Mouse (Mus musculus) lung, adult 2 months (tissue): ENCODE results near the gene Asrgl1.

Experiments used
- CTCF ChIP-seq: fragments of 200-500 bp; IDR thresholded peaks from 2 replicates; pipeline ENCODE4 v1.5.1; 2011; ENCODE audit warnings: mild to moderate bottlenecking, low read length, control low read depth; ENCODE audit not compliant: insufficient read depth
- POLR2A ChIP-seq: fragments of 200-500 bp; IDR thresholded peaks from 2 replicates; pipeline ENCODE4 v1.6.1; 2011; ENCODE audit warnings: low read depth, mild to moderate bottlenecking, control low read depth, low read length, borderline replicate concordance; ENCODE audit errors: extremely low read depth

GRCm38 (mm10) chr19:9135512-9136331 lies at the start of gene Asrgl1:
- no peak for TF ChIP-seq CTCF
- peak; percentile 56; the same call in 1 of the 2 replicates for TF ChIP-seq POLR2A
